ENCODE assay signal across 27 mouse cellular contexts in the genomic region with DNA sequence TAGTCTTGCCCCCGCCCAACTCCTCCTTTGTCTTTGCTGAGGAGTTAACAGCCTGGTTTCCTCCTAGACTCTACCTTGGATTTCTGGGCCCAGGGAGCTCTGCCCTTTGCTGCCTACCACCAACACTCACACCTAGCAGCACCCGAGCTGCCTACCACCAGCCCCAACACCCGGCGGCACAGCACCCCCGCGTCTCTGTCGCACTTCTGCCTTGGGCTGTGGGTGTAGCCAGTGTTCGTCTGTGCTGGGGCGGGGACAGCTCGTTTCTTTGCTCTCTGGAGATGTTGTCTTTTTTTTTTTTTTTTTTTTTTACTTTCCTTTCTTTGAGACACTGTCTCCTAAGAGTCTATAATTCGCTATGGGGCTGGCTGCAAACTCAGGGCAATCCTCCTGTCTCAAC. TPM values are rescaled to one million over a fixed set of nuclear protein-coding genes. Genes with fewer than 3 reads are reported as not detected.
DNase-seq lines count a peak whose midpoint lies in the region; ATAC-seq and TF ChIP-seq lines count a peak whose summit lies in the region.
"Had no signal": no experiment of that assay in that cellular context is flagged by ENCODE, and none has a peak within 500 bp of the region (broad histone marks: within the 10 kb centered on the region; RNA-seq: fewer than 3 reads in every experiment).

No protein-coding gene starts in this region.

- H3K27me3 ChIP-seq in intestine, embryonic 16.5 days (replicated peaks; ENCODE audit: control insufficient read depth, insufficient read depth, low read length): no peaks in the 10 kb centered on the region
- H3K27me3 ChIP-seq in stomach, postnatal 0 days (ENCODE audit: control insufficient read depth, insufficient read depth, low read length): no peaks in the 10 kb centered on the region

- DNase-seq in frontal cortex, postnatal 14 days (ENCODE audit: low spot score in 2 of 2): no peak
- DNase-seq in right cerebral cortex, adult 18-20 months: peak; percentile 73
- DNase-seq in right cerebral cortex, postnatal 14 days: no peak
- peak; percentile 20 for DNase-seq in stomach, postnatal 0 days (ENCODE audit: low spot score)
- no peak for DNase-seq in adipocyte (ENCODE audit: low spot score)
- no peak for DNase-seq in lung, postnatal 36 days
- DNase-seq: adrenal gland, postnatal 10 days; adrenal gland, postnatal 36 days; cerebellum, adult 11 months; cerebellum, adult 2 months; cerebellum, adult 9-11 months; cerebellum, postnatal 25 days; embryo, embryonic 11 days; gastrocnemius, postnatal 10 days; gastrocnemius, postnatal 36 days; heart, adult 2 months had no signal

- 58% methylated on average over 11 of the region's 11 CpGs for WGBS in intestine, embryonic 16.5 days
- 50% methylated on average over 11 of the region's 11 CpGs for WGBS in stomach, postnatal 0 days

- no peak overlapping the region for H3K4me2 ChIP-seq in intestine, embryonic 16.5 days (ENCODE audit: low read depth, low read length)
- H3K4me2 ChIP-seq in stomach, postnatal 0 days (replicated peaks; ENCODE audit: low read depth): no peak overlapping the region
- H3K4me2 ChIP-seq: embryonic facial prominence, embryonic 13.5 days; forebrain, embryonic 12.5 days; forebrain, embryonic 15.5 days; heart, embryonic 11.5 days; hindbrain, embryonic 12.5 days; hindbrain, embryonic 15.5 days had no signal

- TF ChIP-seq EP300 in stomach, postnatal 0 days (optimal IDR thresholded peaks at IDR 0.05): no peak

- no peak for TF ChIP-seq CTCF in stomach, postnatal 0 days (IDR thresholded peaks at IDR 0.05; ENCODE audit: low read depth)

- H3K9ac ChIP-seq in intestine, embryonic 16.5 days (ENCODE audit: low read depth, low read length): peak overlapping the region; percentile 53
- no peak overlapping the region for H3K9ac ChIP-seq in stomach, postnatal 0 days (ENCODE audit: low read length)
- H3K9ac ChIP-seq: embryonic facial prominence, embryonic 13.5 days; forebrain, embryonic 12.5 days; forebrain, embryonic 15.5 days; hindbrain, embryonic 15.5 days had no signal

- ATAC-seq in frontal cortex, adult (ENCODE audit: low TSS enrichment): peak; percentile 86
- no peak for ATAC-seq in intestine, embryonic 16.5 days
- no peak for ATAC-seq in stomach, postnatal 0 days (ENCODE audit: low FRiP score, low TSS enrichment)
- ATAC-seq: activated CD4-positive, CD25-positive, alpha-beta regulatory T cell, adult 4 months; forebrain, embryonic 15.5 days had no signal

- no peaks in the 10 kb centered on the region for H3K9me3 ChIP-seq in intestine, embryonic 16.5 days (ENCODE audit: control insufficient read depth, low read length)
- no peaks in the 10 kb centered on the region for H3K9me3 ChIP-seq in stomach, postnatal 0 days (ENCODE audit: control insufficient read depth, low read length)
- H3K9me3 ChIP-seq: embryonic facial prominence, embryonic 10.5 days; embryonic facial prominence, embryonic 13.5 days; forebrain, embryonic 12.5 days; forebrain, embryonic 15.5 days; hindbrain, embryonic 12.5 days; hindbrain, embryonic 15.5 days had no signal

- peaks cover 43% of the 10 kb centered on the region for H3K4me1 ChIP-seq in intestine, embryonic 16.5 days (ENCODE audit: control insufficient read depth, insufficient read depth, low read length)
- H3K4me1 ChIP-seq in stomach, postnatal 0 days (replicated peaks; ENCODE audit: control insufficient read depth, insufficient read depth): no peaks in the 10 kb centered on the region; the same call in 1 of the 2 replicates

- no peaks in the 10 kb centered on the region for H3K36me3 ChIP-seq in intestine, embryonic 16.5 days (ENCODE audit: control insufficient read depth, insufficient read depth, low read length)
- no peaks in the 10 kb centered on the region for H3K36me3 ChIP-seq in stomach, postnatal 0 days (ENCODE audit: control insufficient read depth, insufficient read depth, low read length)
- H3K36me3 ChIP-seq: embryonic facial prominence, embryonic 10.5 days; embryonic facial prominence, embryonic 13.5 days; forebrain, embryonic 12.5 days; forebrain, embryonic 15.5 days; hindbrain, embryonic 12.5 days; hindbrain, embryonic 15.5 days had no signal

- no peak overlapping the region for H3K4me3 ChIP-seq in intestine, embryonic 16.5 days (ENCODE audit: low read length)
- H3K4me3 ChIP-seq in stomach, postnatal 0 days (ENCODE audit: low read depth, low read length): no peak overlapping the region
- H3K4me3 ChIP-seq: embryonic facial prominence, embryonic 10.5 days; embryonic facial prominence, embryonic 13.5 days; erythroblast, embryonic 14.5 days; forebrain, embryonic 12.5 days; forebrain, embryonic 15.5 days; heart, adult 2 months; hindbrain, embryonic 12.5 days; hindbrain, embryonic 15.5 days had no signal

- peak overlapping the region; percentile 64 for H3K27ac ChIP-seq in intestine, embryonic 16.5 days (ENCODE audit: low read length)
- no peak overlapping the region for H3K27ac ChIP-seq in stomach, postnatal 0 days (replicated peaks)
- H3K27ac ChIP-seq: embryonic facial prominence, embryonic 10.5 days; embryonic facial prominence, embryonic 13.5 days; forebrain, embryonic 12.5 days; forebrain, embryonic 15.5 days; heart, adult 2 months; hindbrain, embryonic 12.5 days; hindbrain, embryonic 15.5 days had no signal

RNA-seq across cellular contexts. Expression of a gene that starts 8.5 kb away (rescaled TPM):
- 69.1 and 81.3 TPM in 2 replicates for polyA plus RNA-seq in intestine, embryonic 16.5 days (2015; fragmentation: Nextera tagmentation; extraction: Ambion mirVana)
- 18.2 and 20.3 TPM in 2 replicates for polyA plus RNA-seq in stomach, postnatal 0 days (2015; fragmentation: Nextera tagmentation; extraction: Ambion mirVana)
- polyA plus RNA-seq: activated CD4-positive, CD25-positive, alpha-beta regulatory T cell, adult 4 months had no signal

RNA-seq across cellular contexts. Expression of a gene that starts 41.9 kb away (rescaled TPM):
- 14.3 and 16.3 TPM in 2 replicates for polyA plus RNA-seq in intestine, embryonic 16.5 days (2015; fragmentation: Nextera tagmentation; extraction: Ambion mirVana)
- 20.2 and 22.0 TPM in 2 replicates for polyA plus RNA-seq in stomach, postnatal 0 days (2015; fragmentation: Nextera tagmentation; extraction: Ambion mirVana)
- polyA plus RNA-seq: activated CD4-positive, CD25-positive, alpha-beta regulatory T cell, adult 4 months; erythroblast, embryonic 14.5 days had no signal

Comparison
In these comparisons a context has a peak if more than half of its experiments do, and no peak if none do; other contexts are left out.
1. DNase-seq: peak in right cerebral cortex, adult 18-20 months (single experiment) and stomach, postnatal 0 days (single experiment); none in frontal cortex, postnatal 14 days (0 of 2), right cerebral cortex, postnatal 14 days (single experiment), adipocyte (single experiment) and lung, postnatal 36 days (single experiment).